Mouse (Mus musculus): ENCODE measurements around the gene Ahcyl1.

DNA sequence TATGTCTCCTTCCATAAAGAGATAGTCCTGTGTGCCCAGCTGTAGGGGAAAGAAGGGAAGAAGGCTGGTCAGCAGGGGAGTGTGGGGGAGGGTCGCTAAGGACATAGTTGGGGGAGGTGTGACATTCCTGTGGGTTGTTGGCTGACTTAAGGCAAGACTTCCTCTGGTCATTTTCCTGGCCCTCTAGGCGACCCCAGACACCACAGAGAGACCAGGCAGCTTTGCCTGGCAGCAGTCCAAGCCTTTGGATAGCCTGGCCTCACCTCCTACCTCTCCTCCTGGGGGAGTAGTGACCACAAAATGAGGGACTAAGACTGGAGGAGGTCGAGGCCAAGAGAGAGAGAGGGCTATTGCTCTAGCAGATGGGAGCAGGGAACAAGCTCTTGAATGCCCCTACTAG, 46.7 kb upstream of the Ahcyl1 start:
- TF ChIP-seq CTCF (IDR thresholded peaks at IDR 0.05; ENCODE audit: insufficient read depth, low read length) (no peak), POLR2A (IDR thresholded peaks at IDR 0.05; ENCODE audit: borderline replicate concordance, extremely low read depth, low read depth, low read length) (no peak)
